Mouse (Mus musculus) hindbrain, embryonic 15.5 days (tissue): ENCODE data around the gene Unc45b. TPM values are rescaled to one million over a fixed set of nuclear protein-coding genes. Genes with fewer than 3 reads are reported as not detected.

Experiments used
- ATAC-seq: fragments of 200-750 bp; cut with Nextera tagmentation; 2 replicates; pipeline ENCODE4 v1.8.0; 2017; ENCODE audit warnings: low read depth, moderate number of reproducible peaks, moderate TSS enrichment; ENCODE audit not compliant: low FRiP score
- H3K27ac ChIP-seq: fragments of 300-500 bp; sonication (generic); replicated peaks from 2 replicates; pipeline ENCODE4 v1.5.1; 2015; ENCODE audit warnings: mild to moderate bottlenecking, inconsistent platforms
- H3K27me3 ChIP-seq: fragments of 300-500 bp; sonication (generic); 2 replicates; pipeline ENCODE4 v1.6.1; 2015; ENCODE audit warnings: control low read depth, inconsistent platforms
- H3K36me3 ChIP-seq: fragments of 300-500 bp; sonication (generic); 2 replicates; pipeline ENCODE4 v1.6.1; 2015; ENCODE audit warnings: control low read depth, inconsistent platforms
- H3K4me1 ChIP-seq: fragments of 300-500 bp; sonication (generic); replicated peaks from 2 replicates; pipeline ENCODE4 v1.6.1; 2015; ENCODE audit warnings: control low read depth, inconsistent platforms
- H3K4me2 ChIP-seq: fragments of 300-500 bp; sonication (generic); 2 replicates; pipeline ENCODE4 v1.6.1; 2015; ENCODE audit warnings: moderate library complexity, mild to moderate bottlenecking, inconsistent platforms
- H3K4me3 ChIP-seq: fragments of 300-500 bp; sonication (generic); 2 replicates; pipeline ENCODE4 v1.5.1; 2015; ENCODE audit warnings: mild to moderate bottlenecking, inconsistent platforms
- H3K9ac ChIP-seq: fragments of 300-500 bp; sonication (generic); 2 replicates; pipeline ENCODE4 v1.6.1; 2015; ENCODE audit warnings: inconsistent platforms
- H3K9me3 ChIP-seq: fragments of 300-500 bp; sonication (generic); 2 replicates; pipeline ENCODE4 v1.6.1; 2016; ENCODE audit warnings: control low read depth, inconsistent platforms
- WGBS: fragments of 180-500 bp; shearing (Covaris S2); methylation state at CpG from one replicate; pipeline ENCODE4 v1.1.7; 2015; 5-methylcytosine and 5-hydroxymethylcytosine counted together
- polyA plus RNA-seq: library from polyadenylated mRNA; unstranded; fragments of >200 nt; fragmentation: Nextera tagmentation; extraction: Ambion mirVana; gene quantifications from 2 replicates; pipeline ENCODE4 v1.2.1, GENCODE M21; 2015

Unc45b gene
- 1.0 and 1.5 TPM in 2 replicates for polyA plus RNA-seq

DNA sequence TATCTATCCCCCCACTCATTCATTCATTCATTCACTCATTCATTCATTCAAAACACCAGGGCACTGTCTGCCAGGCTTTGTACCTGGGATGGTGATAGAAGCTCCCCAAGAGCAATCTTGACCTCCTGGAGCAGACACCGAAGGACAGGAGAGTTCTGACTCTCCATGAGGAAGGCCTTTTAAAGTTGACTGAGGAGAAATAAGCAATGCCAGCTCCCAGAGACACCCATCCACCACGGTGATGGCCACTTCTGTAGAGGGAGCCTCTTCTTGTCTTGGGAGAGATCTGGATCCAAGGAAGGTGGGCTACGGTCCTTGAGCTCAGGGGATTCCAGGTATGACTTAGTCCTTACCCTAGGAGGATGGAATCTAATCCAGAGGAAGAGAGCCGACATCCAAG is at the start of gene Unc45b:
Gene Unc45b (plus strand): TSS at position 301 of the 400 bp plus-strand sequence.
- Histone ChIP-seq H3K9ac (no peak within 1 kb of the TSS), H3K27me3 (no peaks in the 10 kb centered on the region), H3K9me3 (no peaks in the 10 kb centered on the region), H3K4me3 (no peak within 1 kb of the TSS), H3K36me3 (no peaks in the 10 kb centered on the region), H3K4me1 (peaks cover 12% of the 10 kb centered on the region), H3K4me2 (no peak within 1 kb of the TSS), H3K27ac (no peak within 1 kb of the TSS)
- no peak for ATAC-seq
- WGBS: 92% methylated on average over 4 of the region's 4 CpGs

DNA sequence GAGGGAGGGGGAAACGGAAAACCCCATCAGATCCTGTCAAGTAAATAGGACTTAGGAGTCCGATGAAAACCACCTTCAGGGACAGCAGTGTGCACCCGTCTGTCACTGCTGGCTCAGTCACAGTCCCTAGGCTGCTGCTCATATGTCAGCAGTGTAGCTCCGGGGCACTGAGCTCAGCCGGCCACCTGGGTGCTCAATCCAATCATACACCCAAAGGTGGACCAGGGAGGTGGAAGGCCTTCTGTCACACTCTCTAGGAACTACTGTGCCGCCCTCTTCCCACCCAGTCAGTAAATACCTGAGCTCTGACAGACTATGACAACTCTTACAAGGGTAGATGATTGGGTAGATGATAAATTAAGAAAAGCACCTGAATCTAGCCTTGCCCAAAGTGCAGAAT is 49.6 kb upstream of the Unc45b start:
- Histone ChIP-seq H3K9me3 (no peaks in the 10 kb centered on the region), H3K27ac (no peak overlapping the region), H3K4me1 (peaks cover 15% of the 10 kb centered on the region), H3K27me3 (no peaks in the 10 kb centered on the region), H3K4me3 (no peak overlapping the region), H3K36me3 (no peaks in the 10 kb centered on the region), H3K9ac (no peak overlapping the region), H3K4me2 (no peak overlapping the region)
- ATAC-seq: no peak
- 88% methylated on average over 6 of the region's 6 CpGs for WGBS

DNA sequence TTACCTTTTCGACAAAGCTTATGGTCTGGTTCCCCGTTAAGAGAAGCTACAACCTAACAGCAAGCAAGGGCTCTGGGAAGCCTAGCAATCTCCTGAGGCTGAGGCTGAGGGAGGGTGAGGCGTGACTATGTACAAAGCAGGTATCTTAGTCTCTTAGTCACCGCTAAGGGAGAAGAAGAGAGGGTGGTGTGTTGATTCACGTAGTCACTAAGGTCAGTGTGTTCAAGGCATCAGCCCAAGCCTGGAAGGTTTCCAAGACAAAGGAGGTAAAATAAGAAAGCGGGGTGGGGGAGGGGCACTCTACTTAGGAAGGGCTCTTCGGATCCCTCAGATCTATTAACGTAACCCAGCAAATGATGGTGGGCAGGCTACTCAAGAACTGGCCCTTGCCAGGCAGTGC is 48.8 kb upstream of the Unc45b start:
- no peak overlapping the region for H3K4me3 ChIP-seq
- WGBS: 69% methylated on average over 8 of the region's 8 CpGs
- no peak overlapping the region for H3K9ac ChIP-seq
- H3K27ac ChIP-seq: no peak overlapping the region
- no peaks in the 10 kb centered on the region for H3K9me3 ChIP-seq
- no peak overlapping the region for H3K4me2 ChIP-seq
- no peaks in the 10 kb centered on the region for H3K36me3 ChIP-seq
- peaks cover 11% of the 10 kb centered on the region; the same call in 1 of the 2 replicates for H3K4me1 ChIP-seq
- no peaks in the 10 kb centered on the region for H3K27me3 ChIP-seq
- ATAC-seq: no peak

DNA sequence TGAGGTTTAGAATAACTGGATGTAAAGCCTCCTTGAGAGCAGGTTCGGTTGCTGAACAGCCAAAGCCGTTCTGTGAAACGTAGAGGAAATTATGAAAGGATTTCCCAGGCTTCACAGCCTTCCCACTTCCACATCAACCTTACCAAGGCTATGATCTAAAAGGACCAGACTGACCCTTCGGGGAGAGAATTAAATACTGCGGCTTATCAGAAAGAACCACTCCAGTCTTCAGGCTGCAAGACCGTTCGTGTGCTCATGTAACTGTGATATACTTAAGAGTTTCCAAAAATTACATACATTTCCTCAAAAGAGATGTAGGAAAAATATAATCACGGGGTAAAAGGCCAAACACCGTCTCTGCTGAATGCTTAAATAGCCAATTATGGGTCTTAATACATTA is 47.7 kb upstream of the Unc45b start:
- no peaks in the 10 kb centered on the region for H3K36me3 ChIP-seq
- peaks cover 11% of the 10 kb centered on the region; the same call in 1 of the 2 replicates for H3K4me1 ChIP-seq
- H3K27ac ChIP-seq: no peak overlapping the region
- no peaks in the 10 kb centered on the region for H3K9me3 ChIP-seq
- no peak for ATAC-seq
- no peak overlapping the region for H3K4me3 ChIP-seq
- no peaks in the 10 kb centered on the region for H3K27me3 ChIP-seq
- no peak overlapping the region for H3K9ac ChIP-seq
- no peak overlapping the region for H3K4me2 ChIP-seq
- 74% methylated on average over 9 of the region's 9 CpGs for WGBS

DNA sequence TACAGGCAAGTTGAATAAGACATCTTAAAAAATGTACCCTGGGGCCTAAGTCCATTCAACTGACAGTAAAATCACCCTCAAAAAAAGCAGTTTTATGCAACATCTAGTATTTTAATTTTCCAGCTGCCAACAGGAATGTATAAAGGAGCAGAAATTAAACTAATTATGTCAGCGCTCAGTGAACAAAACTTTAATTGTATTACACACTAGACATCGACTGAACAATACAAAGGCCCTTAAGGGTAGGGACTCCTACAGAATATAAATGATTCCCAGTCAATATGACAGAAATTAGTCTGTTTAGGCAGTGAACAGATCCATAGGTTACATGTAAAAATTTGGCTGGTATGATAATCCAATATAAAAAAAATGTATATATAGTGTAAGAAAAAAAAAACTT is 47.3 kb upstream of the Unc45b start:
- Histone ChIP-seq H3K9me3 (no peaks in the 10 kb centered on the region), H3K4me1 (peaks cover 11% of the 10 kb centered on the region; the same call in 1 of the 2 replicates), H3K27me3 (no peaks in the 10 kb centered on the region), H3K4me2 (no peak overlapping the region), H3K4me3 (no peak overlapping the region), H3K27ac (no peak overlapping the region), H3K9ac (no peak overlapping the region), H3K36me3 (no peaks in the 10 kb centered on the region)
- WGBS: 28% methylated on average over 2 of the region's 2 CpGs
- no peak for ATAC-seq

DNA sequence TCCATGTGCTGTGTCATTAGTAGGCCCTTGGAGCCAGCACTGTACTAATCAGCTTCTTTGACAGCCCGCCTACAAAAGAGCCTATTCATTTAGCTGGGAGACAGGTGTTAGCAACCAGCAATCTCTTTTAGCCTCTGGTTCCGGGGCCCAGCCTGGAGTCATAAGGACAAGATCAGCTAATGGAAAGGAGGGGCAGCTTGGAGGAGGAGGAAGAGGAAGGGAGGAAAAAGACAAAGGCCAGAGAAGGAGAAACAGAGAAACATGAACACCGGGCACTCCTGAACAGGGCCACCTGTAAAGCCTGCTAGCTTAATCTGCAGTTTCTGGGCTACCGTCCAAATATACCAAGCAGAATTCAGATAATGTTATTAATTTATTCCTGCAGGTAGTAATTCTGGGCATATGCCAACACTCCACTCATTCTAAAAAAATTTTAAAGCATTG is 46.8 kb upstream of the Unc45b start:
- Histone ChIP-seq H3K4me2 (no peak overlapping the region), H3K9me3 (no peaks in the 10 kb centered on the region), H3K9ac (no peak overlapping the region), H3K4me3 (no peak overlapping the region), H3K4me1 (peaks cover 11% of the 10 kb centered on the region; the same call in 1 of the 2 replicates), H3K27ac (0 out of 2 replicates have a peak overlapping the region, but pooled peaks have one; percentile 34), H3K27me3 (no peaks in the 10 kb centered on the region), H3K36me3 (no peaks in the 10 kb centered on the region)
- 42% methylated on average over 4 of the region's 4 CpGs for WGBS
- ATAC-seq: no peak

DNA sequence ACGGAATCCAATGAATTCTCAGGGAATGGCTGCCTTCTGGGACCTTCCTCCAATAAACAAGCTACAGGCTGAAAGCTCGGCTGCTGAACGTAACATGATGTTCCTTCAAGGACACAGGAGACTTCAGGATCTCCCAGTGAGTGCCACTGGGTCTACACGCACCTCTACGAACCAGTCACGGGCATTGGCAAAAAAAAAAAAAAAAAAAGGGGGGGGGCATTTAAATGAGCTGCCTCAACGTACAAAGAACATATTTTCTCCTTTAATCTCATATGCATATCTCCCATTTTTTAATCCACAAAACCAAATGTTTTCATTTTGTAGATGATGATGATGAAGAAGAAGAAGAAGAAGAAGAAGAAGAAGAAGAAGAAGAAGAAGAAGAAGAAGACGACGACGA is 44.4 kb upstream of the Unc45b start:
- ATAC-seq: no peak
- H3K27ac ChIP-seq: no peak overlapping the region
- 76% methylated on average over 10 of the region's 10 CpGs for WGBS

DNA sequence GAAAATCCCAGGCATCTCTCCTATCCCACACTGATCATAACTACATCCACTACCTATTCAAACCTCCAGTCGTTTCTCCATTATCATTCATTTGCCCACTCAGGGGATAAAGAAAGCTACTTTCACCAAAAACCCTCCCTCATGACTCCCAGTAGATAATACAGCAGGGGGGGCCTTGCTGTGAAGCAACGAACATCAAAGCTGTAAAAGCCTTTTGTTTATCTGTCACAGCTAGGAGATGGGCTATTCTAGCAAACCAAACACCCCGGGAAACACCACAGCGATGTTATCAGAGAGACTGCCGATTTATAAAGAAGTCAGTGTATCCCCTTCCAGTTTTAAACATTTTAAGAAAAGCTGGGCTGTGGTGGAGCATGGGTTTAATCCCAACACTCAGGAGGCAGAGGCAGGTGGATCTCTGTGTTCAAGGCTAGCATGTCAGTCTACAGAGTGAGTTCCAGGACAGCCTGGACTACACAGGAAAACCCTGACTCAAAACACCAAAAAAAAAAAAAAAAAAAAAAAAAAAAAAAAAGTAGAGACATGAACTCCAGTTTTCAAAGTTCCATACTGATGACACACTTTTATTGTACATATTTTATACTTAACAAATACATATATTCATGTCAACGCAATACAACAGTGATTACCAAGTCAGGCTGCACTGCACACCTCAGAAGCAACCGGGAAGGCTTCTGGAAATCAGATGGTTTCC is 43.3 kb upstream of the Unc45b start:
- Histone ChIP-seq H3K4me3 (no peak overlapping the region), H3K4me2 (no peak overlapping the region), H3K4me1 (peaks cover 29% of the 10 kb centered on the region; the same call in 1 of the 2 replicates), H3K9me3 (no peaks in the 10 kb centered on the region), H3K36me3 (no peaks in the 10 kb centered on the region), H3K27me3 (no peaks in the 10 kb centered on the region), H3K27ac (no peak overlapping the region), H3K9ac (no peak overlapping the region)
- 27% methylated on average over 7 of the region's 7 CpGs for WGBS
- ATAC-seq: no peak

More for the DNA sequence above, 44.4 kb upstream of the Unc45b start:
- Histone ChIP-seq H3K9ac (no peak overlapping the region), H3K36me3 (no peaks in the 10 kb centered on the region), H3K4me3 (no peak overlapping the region), H3K4me1 (peaks cover 23% of the 10 kb centered on the region; the same call in 1 of the 2 replicates), H3K4me2 (no peak overlapping the region), H3K27me3 (no peaks in the 10 kb centered on the region), H3K9me3 (no peaks in the 10 kb centered on the region)

DNA sequence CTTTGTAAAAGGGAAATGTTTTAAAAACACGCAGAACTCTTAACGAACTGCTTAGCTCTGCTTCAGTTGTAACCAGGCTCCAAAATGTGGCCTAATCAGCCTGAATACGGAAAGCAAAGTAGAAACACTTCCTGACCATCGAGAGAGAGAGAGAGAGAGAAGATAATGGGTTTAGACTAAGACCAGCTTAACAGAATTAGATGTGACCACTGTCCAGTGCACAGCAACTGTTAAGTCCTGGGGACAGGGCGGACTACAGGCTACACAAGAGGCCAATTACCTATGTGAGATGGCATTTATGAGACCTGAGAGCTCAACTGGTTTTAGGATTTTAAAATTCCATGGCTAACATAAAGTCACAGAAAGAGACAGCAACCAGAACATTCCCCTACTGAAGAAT is 42.4 kb upstream of the Unc45b start:
- no peak overlapping the region for H3K9ac ChIP-seq
- WGBS: 88% methylated on average over 5 of the region's 5 CpGs
- H3K27ac ChIP-seq: no peak overlapping the region
- H3K4me1 ChIP-seq: peaks cover 23% of the 10 kb centered on the region; the same call in 1 of the 2 replicates
- H3K36me3 ChIP-seq: no peaks in the 10 kb centered on the region
- no peak for ATAC-seq
- no peaks in the 10 kb centered on the region for H3K9me3 ChIP-seq
- no peak overlapping the region for H3K4me2 ChIP-seq
- no peaks in the 10 kb centered on the region for H3K27me3 ChIP-seq
- no peak overlapping the region for H3K4me3 ChIP-seq

DNA sequence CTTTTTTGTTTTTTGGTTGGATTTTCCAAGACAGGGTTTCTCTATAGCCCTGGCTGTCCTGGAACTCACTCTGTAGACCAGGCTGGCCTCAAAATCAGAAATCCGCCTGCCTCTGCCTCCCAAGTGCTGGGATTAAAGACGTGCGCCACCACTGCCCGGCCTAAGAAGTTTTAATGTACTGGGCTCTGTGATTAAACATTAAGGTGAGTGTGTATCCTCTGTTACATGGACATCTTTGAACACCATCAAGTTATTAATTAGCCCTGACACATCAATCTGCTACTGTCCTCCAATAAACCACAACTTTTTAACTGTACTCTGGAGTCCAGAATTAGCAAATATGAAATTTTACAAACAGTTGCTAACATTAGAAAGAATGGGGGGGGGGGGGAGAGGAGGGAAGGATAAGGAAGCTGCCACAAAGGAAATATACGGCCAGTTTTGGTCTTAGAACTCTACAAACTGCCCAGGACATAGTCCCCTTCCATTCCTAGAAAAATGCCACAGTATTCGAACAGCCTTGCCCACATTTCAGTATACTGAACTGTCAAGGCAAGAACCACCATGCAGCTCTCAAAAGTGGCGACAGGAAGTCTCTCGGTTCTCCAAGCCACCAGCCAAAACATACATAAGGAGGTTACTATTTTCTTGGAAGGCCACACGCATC is 40.7 kb upstream of the Unc45b start:
- H3K36me3 ChIP-seq: no peaks in the 10 kb centered on the region
- H3K27ac ChIP-seq: no peak overlapping the region
- no peak for ATAC-seq
- H3K4me1 ChIP-seq: peaks cover 18% of the 10 kb centered on the region; the same call in 1 of the 2 replicates
- peak overlapping the region; percentile 85 for H3K4me2 ChIP-seq
- H3K9ac ChIP-seq: no peak overlapping the region
- no peaks in the 10 kb centered on the region for H3K27me3 ChIP-seq
- 77% methylated on average over 9 of the region's 9 CpGs for whole genome bisulfite sequencing
- no peaks in the 10 kb centered on the region for H3K9me3 ChIP-seq
- H3K4me3 ChIP-seq: no peak overlapping the region

DNA sequence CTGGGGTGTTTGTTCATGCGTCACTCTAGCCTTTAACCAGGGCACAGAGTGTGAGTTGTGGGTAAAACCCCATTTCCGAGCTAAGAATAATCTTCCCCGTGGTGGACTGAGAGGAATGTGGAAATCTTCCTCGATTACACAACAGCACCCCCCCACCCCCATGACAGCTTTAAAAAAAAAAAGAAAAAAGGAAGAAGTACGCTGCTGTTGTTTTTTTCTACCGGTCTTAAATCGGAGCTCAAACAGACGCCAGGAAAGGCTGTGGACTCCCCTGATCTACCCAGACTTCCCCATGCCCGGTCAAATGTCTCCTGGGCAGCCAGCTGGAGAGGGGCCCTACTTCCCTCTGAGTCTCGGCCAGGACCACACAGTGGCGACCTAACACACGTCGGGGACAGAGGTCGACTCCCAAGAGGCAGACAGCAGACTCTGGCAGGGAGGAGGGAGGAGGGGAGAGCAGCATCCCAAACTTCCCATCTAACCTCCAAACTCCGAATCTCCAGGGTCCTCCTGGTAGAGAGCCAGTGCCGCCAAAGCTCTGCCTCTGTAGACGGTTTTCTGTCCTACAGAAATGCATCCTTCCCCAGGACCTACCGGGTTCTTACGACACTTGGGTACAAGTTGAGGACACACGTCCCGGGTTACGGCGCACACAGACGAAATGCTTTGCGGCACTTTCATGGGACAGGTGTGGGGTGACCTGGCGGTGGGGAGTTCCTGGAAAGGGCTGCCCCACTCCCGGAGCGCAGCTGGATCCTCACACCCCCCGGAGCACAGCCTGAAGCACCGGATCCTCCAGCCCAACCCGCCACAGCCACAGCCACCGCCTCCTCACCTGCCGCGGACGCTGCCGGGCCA is 39.9 kb upstream of the Unc45b start:
- WGBS: 4% methylated on average over 36 of the region's 36 CpGs
- peak overlapping the region; percentile 36; the same call in 1 of the 2 replicates for H3K27ac ChIP-seq
- ATAC-seq: peak; percentile 17
- H3K9me3 ChIP-seq: no peaks in the 10 kb centered on the region
- peak overlapping the region; percentile 85 for H3K4me2 ChIP-seq
- H3K27me3 ChIP-seq: no peaks in the 10 kb centered on the region
- peak overlapping the region; percentile 69 for H3K9ac ChIP-seq
- no peaks in the 10 kb centered on the region for H3K36me3 ChIP-seq
- H3K4me3 ChIP-seq: peak overlapping the region; percentile 88
- peaks cover 18% of the 10 kb centered on the region; the same call in 1 of the 2 replicates for H3K4me1 ChIP-seq
